Comparison of ENCODE assay signal across 14 mouse cellular contexts in the genomic region with DNA sequence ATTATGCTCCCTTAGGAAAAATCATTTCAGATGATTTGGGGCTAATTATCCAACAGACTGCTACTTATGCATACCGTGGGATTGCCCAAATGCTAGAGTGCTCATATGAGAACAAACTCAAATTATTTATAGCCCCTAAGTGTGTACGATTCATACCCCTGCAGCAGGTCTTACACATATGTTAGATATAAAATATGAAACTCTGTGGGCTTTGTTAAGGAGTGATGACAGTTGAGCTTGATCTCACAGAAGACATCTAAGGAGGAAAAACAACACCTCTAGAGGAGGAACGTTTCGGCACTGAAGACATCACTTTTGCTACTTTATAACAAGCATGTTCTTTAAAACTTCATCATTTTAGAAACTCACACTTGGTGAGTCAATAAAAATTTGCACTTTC.
A peak's percentile ranks its signal among the peaks of the same experiment; 100 is the strongest.
DNase-seq lines count a peak whose midpoint lies in the region.
"Had no signal": no experiment of that assay in that cellular context is flagged by ENCODE, and none has a peak within 500 bp of the region (broad histone marks: within the 10 kb centered on the region; RNA-seq: fewer than 3 reads in every experiment).

No protein-coding gene starts in this region.

- DNase-seq in frontal cortex, adult 2 months (ENCODE audit: extremely low spot score in 1 of 2, low spot score in 1 of 2): peak; percentile 37 to 38
- DNase-seq in frontal cortex, postnatal 10 days (ENCODE audit: low spot score in 2 of 2): no peak
- peak; percentile 10 for DNase-seq in left cerebral cortex, adult 11 months (ENCODE audit: low spot score)
- no peak for DNase-seq in left cerebral cortex, adult 8-10 months (ENCODE audit: low spot score in 2 of 2)
- DNase-seq in brain, adult 2 months (ENCODE audit: low read depth, low spot score): peak; percentile 66
- DNase-seq in urinary bladder, postnatal 4 days (ENCODE audit: low spot score in 2 of 2): no peak
- DNase-seq: adrenal gland, adult 2 months; adrenal gland, postnatal 10 days; adrenal gland, postnatal 25 days; cerebellum, adult 11-12 months; cerebellum, adult 2 months; cerebellum, adult 9-10 months; cerebellum, postnatal 10 days; cerebellum, postnatal 25 days had no signal

Comparison
In these comparisons a context has a peak if more than half of its experiments do, and no peak if none do; other contexts are left out.
1. DNase-seq: peak in frontal cortex, adult 2 months (2 of 2), left cerebral cortex, adult 11 months (single experiment) and brain, adult 2 months (single experiment); none in frontal cortex, postnatal 10 days (0 of 2), left cerebral cortex, adult 8-10 months (0 of 2) and urinary bladder, postnatal 4 days (0 of 2).